Mouse (Mus musculus) heart, embryonic 11.5 days (tissue): ENCODE results near the gene 4932438H23Rik. TPM values are rescaled to one million over a fixed set of nuclear protein-coding genes. Genes with fewer than 3 reads are reported as not detected.

Experiments used
- ATAC-seq: fragments of 200-750 bp; cut with Nextera tagmentation; replicated peaks from 2 replicates; pipeline ENCODE4 v1.8.0; 2017; ENCODE audit warnings: moderate library complexity; ENCODE audit not compliant: insufficient number of reproducible peaks, low FRiP score, low TSS enrichment
- H3K27ac ChIP-seq: fragments of 300-500 bp; sonication (generic); 2 replicates; pipeline ENCODE4 v1.5.1; 2014; ENCODE audit warnings: mild to moderate bottlenecking, low read depth, low read length
- H3K27me3 ChIP-seq: fragments of 300-500 bp; sonication (generic); 2 replicates; pipeline ENCODE4 v1.6.1; 2014; ENCODE audit warnings: mild to moderate bottlenecking, low read length, mixed read lengths; ENCODE audit not compliant: control insufficient read depth, insufficient read depth
- H3K36me3 ChIP-seq: fragments of 300-500 bp; sonication (generic); 2 replicates; pipeline ENCODE4 v1.6.1; 2014; ENCODE audit warnings: mild to moderate bottlenecking, low read length, moderate library complexity, mixed read lengths; ENCODE audit not compliant: control insufficient read depth, insufficient read depth
- H3K4me1 ChIP-seq: fragments of 300-500 bp; sonication (generic); 2 replicates; pipeline ENCODE4 v1.6.1; 2014; ENCODE audit warnings: low read length; ENCODE audit not compliant: control insufficient read depth, insufficient read depth
- H3K4me2 ChIP-seq: fragments of 300-500 bp; sonication (generic); 2 replicates; pipeline ENCODE4 v1.6.1; 2014; ENCODE audit warnings: mild to moderate bottlenecking, moderate library complexity
- H3K4me3 ChIP-seq: fragments of 300-500 bp; sonication (generic); 2 replicates; pipeline ENCODE4 v1.5.1; 2014; ENCODE audit warnings: low read depth, low read length
- H3K9ac ChIP-seq: fragments of 300-500 bp; sonication (generic); 2 replicates; pipeline ENCODE4 v1.6.1; 2014; ENCODE audit warnings: mild to moderate bottlenecking, low read depth, low read length, moderate library complexity
- H3K9me3 ChIP-seq: fragments of 300-500 bp; sonication (generic); replicated peaks from 2 replicates; pipeline ENCODE4 v1.6.1; 2016; ENCODE audit warnings: low read length; ENCODE audit not compliant: control insufficient read depth
- WGBS: fragments of 180-500 bp; shearing (Covaris S2); extraction: QIAGEN DNeasy Blood & Tissue Kit; methylation state at CpG from one replicate; pipeline ENCODE4 v1.1.7; 2014; ENCODE audit not compliant: insufficient replicate concordance; 5-methylcytosine and 5-hydroxymethylcytosine counted together
- polyA plus RNA-seq: library from polyadenylated mRNA; unstranded; fragments of >200 nt; fragmentation: Nextera tagmentation; extraction: Ambion mirVana; gene quantifications from 2 replicates; pipeline ENCODE4 v1.2.1, GENCODE M21; 2014

Gene 4932438H23Rik
- polyA plus RNA-seq, 1 experiment from 2014 or later: 0.13 TPM

DNA sequence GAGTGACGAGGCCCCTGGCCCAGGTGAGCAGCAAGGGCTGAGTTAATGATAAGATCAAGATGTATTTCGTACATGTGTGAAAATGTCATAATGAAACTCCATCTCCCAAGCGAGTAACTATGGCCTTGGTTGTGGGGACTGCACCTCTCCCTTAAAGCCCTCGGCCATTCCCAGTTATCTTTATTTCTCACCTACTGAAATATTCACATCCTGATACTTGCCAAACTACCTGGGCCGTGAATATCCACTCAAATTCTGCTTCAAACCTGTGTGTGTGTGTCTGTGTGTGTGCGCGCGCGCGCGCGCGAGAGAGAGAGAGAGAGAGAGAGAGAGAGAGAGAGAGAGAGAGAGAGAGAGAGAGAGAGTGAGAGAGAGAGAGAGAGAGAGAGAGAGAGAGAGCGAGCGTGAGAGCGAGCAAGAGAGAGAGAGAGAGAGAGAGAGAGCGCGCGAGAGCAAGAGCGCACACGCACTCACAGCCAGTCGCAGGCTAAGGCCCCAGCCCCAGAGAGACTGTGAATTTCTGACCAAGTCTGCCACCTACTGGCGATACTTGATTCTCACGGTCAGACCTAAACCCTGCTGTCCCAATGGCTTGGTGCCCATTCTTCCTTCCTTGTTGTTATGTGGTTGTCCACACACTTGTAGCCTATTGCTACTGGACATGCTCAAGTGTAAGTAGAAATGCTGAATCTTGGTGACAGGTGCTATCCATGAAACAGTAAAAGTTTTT is 21.6 kb downstream of the 4932438H23Rik start:
- Histone ChIP-seq H3K9me3 (0 out of 2 replicates have a peak, but pooled peaks cover 3% of the 10 kb centered on the region), H3K4me3 (no peak overlapping the region), H3K4me2 (peak overlapping the region; percentile 29; the same call in 1 of the 2 replicates), H3K27ac (no peak overlapping the region), H3K9ac (no peak overlapping the region), H3K36me3 (no peaks in the 10 kb centered on the region), H3K4me1 (0 out of 2 replicates have a peak, but pooled peaks cover 4% of the 10 kb centered on the region), H3K27me3 (no peaks in the 10 kb centered on the region)
- 34% methylated on average over 21 of the region's 24 CpGs for WGBS
- peak; percentile 76; the same call in 1 of the 2 replicates for ATAC-seq

DNA sequence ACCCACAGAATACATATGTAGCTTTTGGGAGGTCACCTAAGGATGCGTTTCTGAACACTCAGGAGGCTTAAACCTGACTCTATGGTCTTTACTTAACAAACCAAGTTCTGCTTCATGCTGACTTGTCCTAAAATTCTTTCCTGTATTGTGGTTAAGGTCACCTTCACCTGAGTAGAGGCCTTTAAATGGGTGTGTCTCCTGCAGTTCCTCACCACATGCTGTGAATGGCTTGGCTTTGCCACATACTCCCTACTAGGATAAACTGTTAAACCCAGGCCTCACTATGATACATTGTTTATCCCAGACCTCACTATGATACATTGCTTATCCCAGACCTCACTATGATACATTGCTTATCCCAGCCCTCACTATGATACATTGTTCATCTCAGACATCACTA is 22.7 kb downstream of the 4932438H23Rik start:
- 0 out of 2 replicates have a peak, but pooled peaks cover 4% of the 10 kb centered on the region for H3K4me1 ChIP-seq
- H3K27ac ChIP-seq: no peak overlapping the region
- H3K9me3 ChIP-seq: no peaks in the 10 kb centered on the region
- WGBS: 82% methylated on average over 1 of the region's 1 CpGs
- no peak overlapping the region for H3K4me3 ChIP-seq
- no peak for ATAC-seq
- no peak overlapping the region for H3K4me2 ChIP-seq
- no peaks in the 10 kb centered on the region for H3K27me3 ChIP-seq
- H3K36me3 ChIP-seq: no peaks in the 10 kb centered on the region
- no peak overlapping the region for H3K9ac ChIP-seq

DNA sequence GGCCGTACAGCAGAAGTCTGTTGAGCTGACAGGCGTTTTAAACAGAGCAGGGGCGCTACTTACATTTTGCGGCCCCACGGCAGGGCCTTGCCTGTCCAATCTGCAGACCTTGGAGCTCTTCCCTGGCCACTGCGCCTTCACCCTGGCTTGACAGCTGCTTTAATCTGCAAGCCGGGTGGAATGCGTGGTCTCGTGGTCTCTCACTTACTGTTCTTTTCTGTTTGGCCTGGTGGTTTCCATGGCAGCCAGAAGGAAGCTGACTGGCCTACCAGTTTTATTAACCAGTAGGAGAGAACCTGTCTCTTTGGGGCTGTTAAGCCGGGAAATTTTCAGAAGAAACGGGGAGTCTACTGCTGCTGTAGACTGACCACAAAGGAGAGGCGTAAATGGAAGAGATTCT is 26.0 kb downstream of the 4932438H23Rik start:
- Histone ChIP-seq H3K4me2 (0 out of 2 replicates have a peak overlapping the region, but pooled peaks have one; percentile 15), H3K9ac (no peak overlapping the region), H3K4me3 (no peak overlapping the region), H3K4me1 (0 out of 2 replicates have a peak, but pooled peaks cover 4% of the 10 kb centered on the region), H3K9me3 (no peaks in the 10 kb centered on the region), H3K27me3 (0 out of 2 replicates have a peak, but pooled peaks cover 2% of the 10 kb centered on the region), H3K36me3 (no peaks in the 10 kb centered on the region), H3K27ac (no peak overlapping the region)
- ATAC-seq: no peak
- WGBS: 28% methylated on average over 12 of the region's 12 CpGs

DNA sequence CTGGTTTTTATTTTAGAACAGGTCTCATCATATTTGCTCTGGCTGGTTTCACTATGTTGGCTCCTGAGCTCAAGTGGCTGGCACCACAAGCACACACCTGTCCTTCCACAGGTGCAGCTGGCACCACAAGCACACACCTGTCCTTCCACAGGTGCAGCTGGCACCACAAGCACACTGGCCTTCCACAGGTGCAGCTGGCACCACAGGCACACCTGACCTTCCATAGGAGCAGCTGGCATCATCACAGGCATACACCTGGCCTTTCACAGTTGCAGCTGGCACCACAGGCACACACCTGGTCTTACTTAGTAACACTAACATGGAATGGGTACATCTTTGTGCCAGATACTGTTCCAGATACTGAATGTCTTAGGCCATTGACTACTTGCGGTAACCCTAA is 27.8 kb downstream of the 4932438H23Rik start:
- Histone ChIP-seq H3K9me3 (no peaks in the 10 kb centered on the region), H3K36me3 (no peaks in the 10 kb centered on the region), H3K4me1 (0 out of 2 replicates have a peak, but pooled peaks cover 4% of the 10 kb centered on the region), H3K27me3 (0 out of 2 replicates have a peak, but pooled peaks cover 2% of the 10 kb centered on the region), H3K4me3 (no peak overlapping the region), H3K4me2 (no peak overlapping the region), H3K9ac (no peak overlapping the region), H3K27ac (no peak overlapping the region)
- no peak for ATAC-seq
- WGBS: 97% methylated on average over 1 of the region's 1 CpGs

DNA sequence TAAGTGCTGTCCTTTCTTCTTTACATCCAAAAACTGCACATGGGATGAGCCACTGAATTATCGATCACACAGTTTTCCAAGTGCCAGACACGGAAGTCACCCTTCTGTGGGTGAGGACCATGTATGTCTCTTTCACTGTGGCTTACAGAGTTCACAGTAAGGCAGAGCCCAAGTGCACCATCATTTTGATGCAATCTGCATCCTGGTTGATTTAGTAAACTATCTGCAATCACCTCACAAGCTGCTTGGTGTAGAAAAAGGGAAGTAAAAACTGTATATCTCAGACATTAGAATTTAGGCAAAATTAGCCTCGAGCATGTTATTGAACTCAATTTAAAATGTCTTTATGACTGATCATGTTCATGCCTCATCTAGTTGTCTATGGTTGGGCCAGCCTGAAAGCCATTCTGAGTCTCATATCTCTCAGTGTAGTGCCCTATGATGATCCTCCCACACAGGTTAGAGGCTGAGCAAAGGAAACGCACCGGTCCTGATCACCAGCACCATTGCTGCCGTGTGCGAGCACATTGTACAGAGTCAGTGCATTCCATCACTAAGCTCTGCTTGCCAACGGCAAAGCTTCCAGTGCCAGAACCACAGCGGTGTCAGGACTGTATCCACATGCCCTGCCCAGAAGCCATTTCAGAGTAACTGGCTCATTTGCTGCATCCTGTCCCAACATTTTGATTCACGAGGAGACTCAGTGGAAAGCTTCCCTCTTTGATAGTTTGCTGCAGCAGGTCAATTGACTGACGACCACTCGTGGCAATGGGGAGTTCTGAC is 30.1 kb downstream of the 4932438H23Rik start:
- H3K4me1 ChIP-seq: 0 out of 2 replicates have a peak, but pooled peaks cover 4% of the 10 kb centered on the region

DNA sequence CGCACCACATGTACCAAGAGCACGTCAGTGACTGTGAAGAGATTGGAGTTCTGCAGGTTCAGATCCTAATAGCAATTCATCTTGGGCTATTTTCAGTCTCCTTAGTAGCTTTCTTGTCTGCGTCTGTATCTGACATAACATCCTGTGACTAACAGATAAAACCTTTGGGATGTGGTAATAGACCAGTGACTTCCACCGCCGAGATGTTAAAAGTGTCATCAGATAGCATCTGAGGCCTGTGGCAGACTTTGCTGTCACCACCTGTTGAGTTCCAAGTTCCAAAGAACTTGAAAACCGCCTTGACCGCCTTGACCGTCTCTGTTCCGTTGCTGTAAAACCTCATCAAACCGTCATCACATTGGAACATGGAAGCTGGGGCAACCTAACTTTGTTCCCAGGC is 31.1 kb downstream of the 4932438H23Rik start:
- Histone ChIP-seq H3K9me3 (no peaks in the 10 kb centered on the region), H3K36me3 (no peaks in the 10 kb centered on the region), H3K9ac (no peak overlapping the region), H3K27ac (no peak overlapping the region), H3K4me1 (no peaks in the 10 kb centered on the region), H3K4me2 (no peak overlapping the region), H3K4me3 (no peak overlapping the region), H3K27me3 (0 out of 2 replicates have a peak, but pooled peaks cover 2% of the 10 kb centered on the region)
- ATAC-seq: no peak
- 69% methylated on average over 10 of the region's 10 CpGs for WGBS

More for the DNA sequence above, 30.1 kb downstream of the 4932438H23Rik start:
- Histone ChIP-seq H3K4me2 (no peak overlapping the region), H3K36me3 (no peaks in the 10 kb centered on the region), H3K27ac (no peak overlapping the region), H3K9ac (no peak overlapping the region), H3K9me3 (no peaks in the 10 kb centered on the region), H3K4me3 (no peak overlapping the region), H3K27me3 (0 out of 2 replicates have a peak, but pooled peaks cover 2% of the 10 kb centered on the region)
- no peak for ATAC-seq
- WGBS: 76% methylated on average over 12 of the region's 12 CpGs

DNA sequence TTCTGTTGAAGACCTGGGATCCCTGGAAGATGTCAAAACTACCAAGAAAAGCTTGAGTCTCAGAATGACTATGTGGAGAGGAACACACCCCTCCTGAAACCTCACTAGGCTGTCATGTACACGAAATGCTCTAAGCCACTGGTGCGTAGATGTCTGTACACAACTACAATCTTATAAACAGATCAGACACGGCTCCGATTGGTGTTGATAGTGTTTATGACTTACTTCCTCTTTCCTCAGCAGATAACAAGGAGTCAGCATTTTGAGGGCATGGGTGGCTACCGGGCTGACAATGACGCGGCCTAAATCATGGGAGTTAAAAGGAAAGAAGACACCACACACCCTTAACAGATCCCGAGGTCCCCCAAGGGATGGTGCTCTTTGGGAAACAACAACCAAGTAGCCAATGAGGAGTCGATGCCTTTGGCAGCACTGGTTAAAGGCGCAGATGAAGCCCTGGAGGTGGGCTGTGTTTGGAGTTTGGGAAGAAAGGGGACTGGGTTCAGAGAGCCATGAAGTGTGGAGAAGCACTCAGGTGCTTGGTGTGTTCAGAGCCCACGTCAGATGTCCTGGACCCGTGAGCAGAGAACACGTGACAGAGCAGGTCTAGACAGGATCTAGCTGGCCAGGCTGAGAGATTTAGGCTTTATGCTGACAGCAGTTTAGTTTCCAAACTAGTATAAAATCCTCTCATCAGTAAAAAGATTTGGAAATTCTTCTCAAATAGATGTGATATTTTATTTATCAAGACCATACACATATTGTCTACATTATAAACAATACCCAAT is 33.2 kb downstream of the 4932438H23Rik start:
- Histone ChIP-seq H3K9ac (no peak overlapping the region), H3K27me3 (0 out of 2 replicates have a peak, but pooled peaks cover 2% of the 10 kb centered on the region), H3K4me3 (no peak overlapping the region), H3K36me3 (no peaks in the 10 kb centered on the region), H3K9me3 (no peaks in the 10 kb centered on the region), H3K4me1 (peaks cover 7% of the 10 kb centered on the region; the same call in 1 of the 2 replicates), H3K27ac (no peak overlapping the region), H3K4me2 (no peak overlapping the region)
- ATAC-seq: no peak
- WGBS: 67% methylated on average over 13 of the region's 13 CpGs

DNA sequence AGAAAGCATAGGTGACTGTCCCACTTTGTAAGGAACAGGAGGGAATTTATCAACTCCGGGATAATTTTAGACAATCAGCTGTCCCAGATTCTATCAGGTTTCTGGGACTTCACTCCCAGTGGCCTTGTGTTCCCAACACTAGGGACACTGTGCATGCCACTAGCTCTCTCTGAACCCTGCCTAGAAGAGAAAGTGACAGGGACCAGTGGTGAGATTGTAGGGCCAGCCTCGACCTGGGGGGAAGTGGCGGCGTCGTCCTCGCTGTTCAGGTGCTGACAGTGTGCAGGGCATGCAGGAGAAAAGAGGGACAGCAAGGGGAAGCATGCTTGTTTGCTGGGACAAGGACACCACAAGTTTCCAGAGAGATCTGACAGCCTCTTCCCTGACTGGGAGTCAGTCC is 37.2 kb downstream of the 4932438H23Rik start:
- 45% methylated on average over 6 of the region's 6 CpGs for WGBS
- no peaks in the 10 kb centered on the region for H3K36me3 ChIP-seq
- ATAC-seq: no peak

More for the DNA sequence above, 37.2 kb downstream of the 4932438H23Rik start:
- H3K27me3 ChIP-seq: no peaks in the 10 kb centered on the region; the same call in 1 of the 2 replicates
- no peaks in the 10 kb centered on the region for H3K9me3 ChIP-seq
- H3K27ac ChIP-seq: no peak overlapping the region
- H3K4me2 ChIP-seq: no peak overlapping the region
- no peak overlapping the region for H3K4me3 ChIP-seq
- no peak overlapping the region for H3K9ac ChIP-seq
- H3K4me1 ChIP-seq: peaks cover 9% of the 10 kb centered on the region; the same call in 1 of the 2 replicates
